Mouse (Mus musculus) neural tube, embryonic 10.5 days (tissue): Measurements from ENCODE around the gene Fmo5.

Source experiments
- DNase-seq: peaks from one replicate; pipeline ENCODE4 v3.0.0-alpha.2; 2017; ENCODE audit warnings: low spot score; ENCODE audit errors: extremely low spot score

Gene Fmo5

DNA sequence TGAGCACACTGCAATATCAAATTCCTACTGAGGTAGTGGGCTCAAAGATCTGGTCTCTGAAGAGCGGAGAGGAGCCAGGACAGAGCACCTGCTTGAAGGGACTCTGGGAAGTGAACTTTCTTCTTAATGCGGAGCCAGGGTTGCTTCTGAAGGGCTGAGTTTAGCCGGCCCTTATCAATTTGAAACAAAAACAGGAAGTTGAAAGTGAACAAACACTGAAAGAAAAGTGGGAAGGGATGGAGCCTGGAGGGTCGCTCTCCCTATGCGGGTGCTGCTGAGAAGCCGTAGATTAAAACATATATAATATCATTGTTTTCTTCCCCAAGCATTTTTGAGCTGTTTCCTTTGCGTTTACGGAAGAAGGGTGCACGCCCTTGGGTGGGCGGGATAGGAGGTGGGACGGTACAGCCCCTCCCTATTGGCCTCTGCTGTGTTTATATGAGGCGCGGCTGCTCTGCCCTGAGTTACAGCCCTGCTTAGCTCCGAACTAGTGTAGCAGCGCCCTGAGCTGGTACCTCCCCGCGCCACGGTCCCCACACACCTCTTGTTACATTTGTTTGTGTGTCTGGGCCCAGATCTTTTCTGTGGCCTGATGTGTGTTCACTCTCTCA is at the start of gene Fmo5:
Fmo5 (plus strand) TSS at position 414 of the 611 bp plus-strand sequence.
- peak; percentile 19 for DNase-seq

DNA sequence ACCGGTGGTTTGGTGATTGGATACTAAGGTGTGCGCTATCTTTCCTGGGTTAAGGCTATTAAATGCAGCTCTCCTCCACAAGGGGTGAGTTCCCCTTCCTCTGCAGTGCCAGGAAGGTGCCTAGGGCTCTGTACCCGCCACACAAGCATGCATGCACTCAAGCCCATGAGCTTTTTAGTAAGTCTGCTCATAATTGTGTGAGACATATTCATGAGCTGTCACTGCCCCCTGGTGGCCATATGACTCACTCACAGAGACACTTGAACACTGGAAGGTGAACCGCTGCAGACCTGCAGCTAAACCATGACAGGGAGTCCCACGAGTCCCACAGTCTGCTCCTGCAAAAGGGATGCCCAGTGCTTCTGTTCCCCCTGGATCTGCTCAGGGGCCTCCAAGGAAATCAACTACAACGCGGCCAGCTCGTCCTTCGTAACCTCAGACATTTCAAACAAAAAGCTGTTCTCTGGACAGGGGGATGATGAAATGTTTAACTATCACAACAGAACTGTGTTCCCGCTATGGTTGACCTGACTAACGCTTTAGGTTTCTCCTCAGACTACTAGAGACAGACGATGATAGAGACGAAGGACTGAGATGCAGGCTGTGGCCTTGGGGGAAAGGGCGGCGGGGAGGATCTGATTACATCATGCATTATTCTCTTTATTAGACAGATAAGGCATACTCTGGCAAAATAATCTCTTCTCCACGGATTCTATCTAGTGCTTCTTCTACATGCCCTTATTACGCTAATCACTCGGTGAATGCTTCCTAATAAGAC is 43.0 kb upstream of the Fmo5 start:
- peak; percentile 78 for DNase-seq

DNA sequence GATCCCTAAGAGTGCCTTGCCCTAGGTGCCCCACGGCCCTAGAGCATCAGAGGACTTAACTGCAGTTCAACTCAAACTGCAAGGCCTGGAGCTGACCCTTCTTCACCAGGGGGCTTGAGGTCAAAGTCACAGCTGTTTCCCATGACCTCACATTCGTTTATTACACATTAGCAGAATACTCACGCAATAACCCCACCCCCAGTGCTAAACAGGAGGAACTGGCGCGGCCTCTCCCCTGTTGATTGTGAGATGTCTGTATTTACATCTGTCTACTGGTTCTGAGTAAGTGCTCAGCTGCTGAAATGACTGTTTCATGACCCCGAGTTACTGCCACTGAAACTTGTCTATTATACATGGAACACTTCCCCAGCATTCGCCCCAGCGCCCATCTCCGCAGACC is 40.9 kb upstream of the Fmo5 start:
- DNase-seq: no peak

DNA sequence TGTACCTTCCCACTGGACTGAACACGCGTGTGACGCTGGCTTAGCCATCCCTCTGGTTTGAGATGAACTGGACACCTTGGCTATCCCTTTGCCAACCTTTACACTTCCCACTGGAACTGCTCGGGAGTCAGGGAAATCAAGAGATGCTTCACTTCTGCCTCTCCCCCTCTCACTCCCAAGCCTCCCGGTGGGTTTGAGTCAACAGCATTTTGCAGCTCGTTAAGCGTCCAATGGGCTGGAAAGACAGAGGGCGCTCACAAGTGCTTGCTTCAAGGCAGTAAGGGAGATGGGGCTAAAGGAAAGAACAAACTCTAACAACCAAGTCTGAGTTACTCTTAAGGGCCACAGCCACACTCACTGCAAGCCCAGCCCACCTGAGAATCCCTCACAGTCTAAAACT is 37.9 kb upstream of the Fmo5 start:
- DNase-seq: no peak

DNA sequence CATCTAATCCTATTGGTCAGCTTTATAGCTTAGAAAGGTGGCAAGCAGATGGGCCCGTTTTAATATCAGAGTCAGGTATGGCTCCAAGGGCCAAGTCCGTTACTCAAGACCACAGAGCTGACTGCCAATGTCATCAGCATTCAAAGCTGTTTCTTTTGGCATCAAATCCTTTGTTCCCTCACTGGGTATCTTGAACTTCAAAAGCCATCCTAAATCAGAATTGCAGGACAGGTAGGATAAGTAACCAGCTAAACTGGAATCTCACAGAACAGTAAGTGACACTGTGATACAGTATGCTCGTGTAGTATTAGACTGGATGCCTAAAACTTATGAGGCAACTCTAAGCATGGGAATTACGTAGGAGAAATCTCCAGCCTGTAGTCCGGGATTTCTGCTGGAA is 35.5 kb upstream of the Fmo5 start:
- DNase-seq: no peak

DNA sequence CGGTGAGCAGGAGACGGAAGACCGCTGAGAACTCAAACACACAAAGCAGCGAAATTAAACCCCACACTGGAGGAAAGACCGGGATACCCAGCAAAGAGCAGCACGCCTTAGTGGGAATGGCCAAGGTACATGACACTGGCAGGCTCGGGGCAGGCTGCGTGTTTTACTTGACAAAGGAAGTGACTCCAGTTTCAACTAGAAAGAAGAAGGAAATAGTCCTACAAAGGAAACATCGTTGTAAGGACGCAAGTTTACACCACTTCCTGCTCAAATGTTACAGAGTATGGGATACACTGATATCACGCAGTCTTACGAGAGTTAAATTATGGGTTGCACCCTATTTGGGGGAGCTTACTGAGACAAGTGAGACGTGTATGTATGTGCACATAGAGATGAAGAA is 34.5 kb upstream of the Fmo5 start:
- DNase-seq: no peak

DNA sequence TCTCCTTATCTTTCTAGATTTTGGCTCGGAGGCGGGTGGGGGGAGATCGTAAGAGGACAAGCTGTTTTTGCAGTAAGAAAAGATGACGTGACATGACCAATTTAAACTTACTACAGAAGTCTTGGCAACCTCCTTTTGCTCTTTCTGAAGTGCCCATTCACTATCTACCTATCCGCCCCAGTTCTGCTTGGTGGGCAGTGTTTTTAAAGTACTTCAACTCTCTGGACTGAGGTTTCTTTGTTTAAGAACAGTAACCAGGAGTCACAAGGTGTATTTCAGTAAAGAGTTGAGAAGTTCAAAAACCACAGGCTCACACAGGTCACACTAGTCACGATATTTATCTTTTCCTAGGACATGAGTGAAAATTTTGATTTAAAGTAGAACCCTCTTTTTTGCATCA is 33.5 kb upstream of the Fmo5 start:
- DNase-seq: no peak

DNA sequence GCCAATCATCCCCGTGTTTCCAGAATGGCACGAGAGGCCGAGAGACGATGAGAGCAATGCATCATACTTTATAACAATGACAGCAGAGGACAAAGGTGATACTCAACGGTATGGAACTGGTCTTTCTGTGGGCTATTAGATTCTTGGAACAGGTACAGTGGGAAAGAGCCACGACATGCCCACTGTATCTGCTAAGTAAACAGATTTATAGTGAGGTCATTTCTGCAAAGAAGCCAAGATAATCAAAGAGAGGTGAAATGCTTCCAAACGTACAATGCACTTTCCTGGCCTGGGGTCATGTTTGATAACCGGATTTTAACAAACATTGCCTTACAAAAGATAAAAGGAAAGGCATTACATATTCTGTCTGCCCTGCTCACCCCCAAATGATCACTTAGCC is 31.8 kb upstream of the Fmo5 start:
- no peak for DNase-seq

DNA sequence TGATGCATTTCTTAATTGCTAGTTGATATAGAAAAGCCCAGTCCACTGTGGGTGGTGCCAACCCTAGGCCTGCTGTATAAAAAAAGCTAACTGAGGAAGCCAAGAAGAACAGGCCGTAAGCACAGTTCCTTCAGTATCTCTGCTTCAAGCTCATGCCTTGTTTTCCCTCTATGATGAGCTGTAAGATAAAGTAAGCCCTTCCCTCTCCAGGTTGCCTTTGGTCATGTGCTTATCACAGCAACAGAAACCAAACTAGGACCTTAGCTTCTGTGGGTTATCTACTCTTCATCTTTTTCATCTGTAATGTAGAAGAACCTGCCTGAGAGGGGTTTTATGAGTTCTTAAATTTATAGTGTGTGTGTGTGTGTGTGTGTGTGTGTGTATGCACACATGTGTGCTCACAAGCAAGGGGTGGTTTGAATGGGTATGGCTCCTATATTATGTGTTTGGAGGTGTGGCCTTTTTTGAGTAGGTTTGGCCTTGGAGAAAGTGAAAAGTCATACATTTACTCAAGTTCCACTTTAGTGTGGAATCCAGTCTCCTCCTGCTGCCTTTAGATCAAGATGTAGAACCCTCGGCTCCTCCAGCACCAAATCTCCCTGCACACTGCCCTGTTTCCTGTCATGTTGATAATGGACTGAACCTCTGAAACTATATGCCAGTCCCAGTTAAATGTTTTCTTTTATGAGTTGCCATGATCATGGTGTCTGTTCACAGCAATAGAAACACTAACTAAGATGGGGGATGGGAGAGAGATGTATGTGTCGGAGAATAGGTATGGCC is 28.4 kb upstream of the Fmo5 start:
- DNase-seq: no peak

DNA sequence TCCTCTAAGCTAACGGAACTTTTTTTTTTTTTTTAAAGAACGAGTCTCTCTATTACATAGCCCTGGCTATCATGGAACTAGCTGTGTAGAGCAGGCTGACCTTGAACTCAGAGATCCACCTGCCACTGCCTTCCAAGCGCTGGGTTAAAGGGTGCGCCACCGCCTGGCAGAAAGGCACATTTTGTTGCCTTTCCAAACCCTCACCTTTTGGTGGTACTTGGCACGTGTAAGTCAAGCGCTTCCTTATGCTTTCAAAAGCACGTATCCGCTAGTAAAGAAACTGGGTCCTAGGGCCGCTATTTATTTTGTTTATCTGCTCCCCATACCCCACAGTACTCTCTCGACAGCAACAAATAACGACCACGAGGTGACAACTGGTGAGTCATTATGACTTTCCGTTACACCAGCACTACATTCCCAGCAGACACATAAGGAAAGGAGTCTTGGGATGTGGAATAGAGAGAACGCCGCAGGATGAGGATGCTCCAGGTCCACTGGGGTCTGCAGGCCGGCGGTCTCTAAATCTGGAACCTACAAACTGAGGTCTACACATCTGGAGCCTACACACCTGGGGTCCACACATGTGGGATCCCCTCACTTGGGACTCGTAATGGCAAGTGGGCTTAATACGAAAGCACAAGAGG is 19.3 kb upstream of the Fmo5 start:
- no peak for DNase-seq

DNA sequence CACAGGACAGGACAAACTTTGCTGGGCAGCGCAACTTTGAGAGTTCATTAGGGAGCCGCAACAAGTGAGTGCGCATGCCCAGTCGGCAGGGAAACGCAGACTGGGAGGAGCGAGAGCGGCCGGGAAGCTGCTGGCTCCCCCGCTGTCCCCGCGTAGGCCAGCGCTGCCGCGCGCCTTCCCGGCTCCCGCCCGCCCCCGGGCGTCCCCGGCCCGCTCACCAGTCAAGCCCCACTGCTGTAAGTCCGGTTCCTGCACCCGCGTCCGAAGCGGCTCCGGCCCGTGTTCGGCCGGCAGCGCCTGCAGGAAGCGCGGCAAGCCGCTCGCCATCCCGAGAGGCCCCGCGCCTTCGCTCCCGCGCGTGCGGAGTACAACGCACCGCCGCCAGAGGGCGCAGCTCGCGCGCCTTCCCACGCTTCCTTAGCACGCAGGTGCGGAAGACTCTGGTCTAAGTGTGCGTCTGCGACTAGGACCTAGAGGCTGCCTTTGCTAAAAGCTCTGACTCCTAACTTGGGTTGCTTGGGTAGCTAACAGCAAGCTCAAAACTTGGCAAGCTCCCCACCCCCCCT is 18.7 kb upstream of the Fmo5 start, which contains the start of gene Chd1l:
Chd1l (minus strand) TSS at position 359 of the 566 bp plus-strand sequence.
- DNase-seq: peak; percentile 97

DNA sequence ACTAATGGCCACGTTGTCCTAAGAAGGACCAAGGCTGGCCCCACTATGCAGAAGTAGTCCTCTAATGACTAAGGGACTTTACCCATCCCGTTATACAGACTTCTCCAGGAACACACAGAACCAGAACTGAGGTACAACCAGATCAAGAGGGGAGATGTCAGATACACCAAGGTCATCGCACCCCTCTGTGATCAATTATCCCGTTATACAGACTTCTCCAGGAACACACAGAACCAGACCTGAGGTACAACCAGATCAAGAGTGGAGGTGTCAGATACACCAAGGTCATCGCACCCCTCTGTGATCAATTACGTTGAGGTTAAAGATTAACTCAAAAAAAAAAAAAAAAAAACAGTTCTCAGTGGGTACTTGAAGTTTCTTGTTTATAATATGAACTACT is 17.6 kb upstream of the Fmo5 start:
- no peak for DNase-seq

DNA sequence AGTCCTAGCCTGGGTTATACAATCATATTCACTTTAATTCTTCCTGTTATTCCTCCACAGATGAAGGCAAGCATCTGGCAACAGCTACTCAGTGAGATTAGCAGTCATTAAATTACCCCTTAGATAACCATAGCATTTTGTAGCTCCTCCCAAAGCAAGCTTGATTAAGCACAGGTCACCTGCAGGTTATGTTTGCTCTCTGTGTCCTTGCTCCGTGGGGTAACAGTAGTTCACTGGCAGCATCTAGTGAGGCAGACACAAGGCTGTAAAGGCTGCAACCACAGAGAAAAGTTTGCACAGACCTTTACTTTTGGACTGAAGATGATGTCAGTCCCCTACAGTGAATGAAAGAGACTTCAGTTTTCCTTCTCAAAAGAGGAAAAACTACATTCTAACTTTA is 13.4 kb upstream of the Fmo5 start:
- DNase-seq: no peak

DNA sequence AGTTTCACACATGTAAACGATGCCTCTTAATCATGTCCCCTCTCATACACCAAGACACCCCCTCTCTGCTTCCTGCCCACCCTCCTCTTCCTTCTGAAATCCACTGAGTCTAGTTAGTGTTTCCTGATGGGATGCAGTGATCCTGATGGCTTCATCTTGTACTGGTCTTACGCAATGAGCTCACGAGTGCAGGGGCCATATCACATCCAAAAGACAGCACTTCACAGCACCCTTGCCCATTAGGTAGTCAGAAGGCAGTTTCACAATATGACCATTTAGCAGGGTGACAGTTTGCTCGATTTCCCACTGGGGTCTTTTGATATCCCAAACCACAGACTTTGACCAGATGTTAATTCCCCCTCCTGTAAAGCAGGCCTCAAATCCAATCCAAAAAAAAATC is 12.7 kb upstream of the Fmo5 start:
- no peak for DNase-seq

DNA sequence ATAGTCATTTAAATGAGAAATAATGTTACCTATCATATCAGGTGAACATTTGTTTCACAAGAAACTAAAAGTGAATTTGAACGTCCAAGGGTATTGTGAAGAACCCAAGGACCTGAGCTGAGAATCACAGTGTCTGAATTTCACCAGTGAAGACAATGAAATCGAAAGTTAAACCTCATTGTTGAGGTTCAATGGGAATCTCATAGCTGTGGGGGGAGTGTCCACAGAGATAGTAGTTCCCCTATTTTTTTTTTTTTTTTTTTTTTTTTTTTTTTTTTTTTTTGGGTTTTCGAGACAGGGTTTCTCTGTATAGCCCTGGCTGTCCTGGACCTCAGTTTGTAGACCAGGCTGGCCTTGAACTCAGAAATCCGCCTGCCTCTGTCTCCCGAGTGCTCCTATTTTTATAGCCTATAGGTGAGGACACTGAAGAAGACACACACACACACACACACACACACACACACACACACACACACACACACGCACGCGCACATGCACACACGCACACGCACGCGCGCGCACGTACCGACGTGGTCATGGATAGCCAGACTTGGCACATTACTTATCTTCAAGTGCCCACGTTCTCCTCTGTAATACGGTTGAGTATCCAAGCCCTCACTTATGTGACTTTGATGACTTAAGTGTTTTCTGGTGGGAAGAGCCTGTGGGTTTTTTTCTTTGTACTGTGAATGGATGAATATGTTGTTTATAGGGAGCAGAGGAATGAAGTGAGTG is 11.3 kb upstream of the Fmo5 start:
- no peak for DNase-seq

DNA sequence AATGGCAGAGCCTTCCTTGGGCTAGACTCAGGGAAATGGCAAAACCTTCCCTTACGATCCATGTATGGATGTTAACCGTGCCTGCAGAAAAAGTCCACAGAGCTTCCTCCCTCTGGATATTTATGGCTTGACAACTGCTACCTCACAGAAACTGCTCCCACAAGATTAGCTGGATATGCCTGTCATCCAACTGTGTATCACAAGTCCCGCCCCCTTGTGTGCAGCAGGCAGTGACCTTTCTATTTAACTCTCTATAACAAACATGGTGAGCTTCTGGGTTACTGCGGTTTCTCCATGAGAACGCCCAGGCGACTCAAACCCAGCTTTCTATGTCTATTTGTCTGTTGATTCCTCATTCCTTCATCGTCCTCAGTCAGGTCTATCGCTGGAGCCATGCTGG is 10.7 kb upstream of the Fmo5 start:
- no peak for DNase-seq

DNA sequence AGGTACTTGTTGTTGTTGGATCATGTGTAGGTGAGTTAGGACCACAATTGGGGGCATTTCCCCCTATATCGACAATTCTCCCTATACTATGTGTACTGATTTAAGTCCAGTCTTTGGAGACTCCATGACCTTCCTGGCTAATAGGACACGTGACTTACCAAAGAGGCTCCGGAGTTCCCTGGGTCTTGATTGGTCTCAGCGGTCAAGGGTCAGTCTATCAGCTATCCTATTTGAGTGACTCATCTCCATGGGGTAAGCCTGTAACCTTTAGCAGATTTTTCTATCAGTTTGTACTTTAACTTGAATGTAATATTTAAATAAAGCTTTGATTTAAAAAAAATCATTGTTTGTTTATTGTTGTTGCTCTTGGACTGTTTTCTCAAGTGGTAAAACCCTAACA is 7.9 kb upstream of the Fmo5 start:
- DNase-seq: no peak

DNA sequence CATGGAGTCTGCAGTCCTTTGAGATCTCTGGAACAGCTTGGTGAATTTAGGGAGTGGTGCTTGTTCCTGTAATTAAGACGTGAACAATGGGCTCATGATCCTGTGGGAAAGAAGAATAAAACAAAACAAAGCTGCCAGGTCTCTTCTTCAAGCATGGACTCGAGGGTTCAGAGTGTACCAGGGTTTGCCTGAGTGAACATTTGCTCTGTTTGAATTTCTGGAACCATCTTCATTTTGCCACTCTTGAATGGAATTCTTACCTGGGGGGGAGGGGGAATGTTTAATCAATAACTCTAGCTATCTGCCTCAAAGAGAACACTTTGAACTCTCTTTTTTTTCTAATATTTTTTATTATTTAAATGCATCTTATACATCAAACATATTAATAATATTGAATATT is 4.0 kb upstream of the Fmo5 start:
- DNase-seq: no peak

DNA sequence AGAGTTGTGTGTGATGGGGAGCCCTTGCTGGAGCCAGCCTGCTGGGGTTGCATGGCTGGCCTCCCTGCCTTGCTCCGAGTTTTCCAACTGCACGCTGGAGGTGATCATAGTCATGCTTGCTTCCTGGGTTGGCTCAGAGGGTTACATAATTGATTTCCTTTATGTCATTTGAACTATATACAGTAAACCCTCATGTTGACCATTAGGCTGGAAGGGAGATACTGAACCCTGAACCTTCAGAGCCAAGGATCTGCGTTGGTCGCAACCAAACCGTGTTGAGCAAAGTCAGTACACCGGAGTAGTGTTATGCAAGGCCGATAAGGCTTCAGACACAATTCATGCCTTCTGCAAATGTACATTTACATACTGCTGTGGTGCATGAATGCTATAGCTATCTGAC is 711 bp upstream of the Fmo5 start:
- no peak for DNase-seq

DNA sequence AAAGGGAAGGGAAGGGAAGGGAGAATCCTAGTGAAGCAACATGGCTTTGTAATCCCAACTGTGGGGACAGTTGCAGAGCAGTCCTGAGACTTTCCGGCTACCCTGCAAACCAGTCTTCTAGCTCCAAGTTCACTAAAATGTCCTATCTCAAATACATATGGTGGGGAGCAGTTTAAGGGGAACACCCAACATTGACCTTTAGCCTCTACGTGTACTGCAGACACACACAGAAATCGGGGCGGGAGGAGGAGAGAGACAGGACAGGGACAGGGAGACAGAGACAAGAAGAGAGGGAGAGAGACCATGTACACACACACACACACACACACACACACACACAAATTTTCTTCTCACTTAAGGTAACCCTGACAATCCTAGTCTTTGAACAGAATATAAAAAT is 1.3 kb downstream of the Fmo5 start:
- DNase-seq: no peak

DNA sequence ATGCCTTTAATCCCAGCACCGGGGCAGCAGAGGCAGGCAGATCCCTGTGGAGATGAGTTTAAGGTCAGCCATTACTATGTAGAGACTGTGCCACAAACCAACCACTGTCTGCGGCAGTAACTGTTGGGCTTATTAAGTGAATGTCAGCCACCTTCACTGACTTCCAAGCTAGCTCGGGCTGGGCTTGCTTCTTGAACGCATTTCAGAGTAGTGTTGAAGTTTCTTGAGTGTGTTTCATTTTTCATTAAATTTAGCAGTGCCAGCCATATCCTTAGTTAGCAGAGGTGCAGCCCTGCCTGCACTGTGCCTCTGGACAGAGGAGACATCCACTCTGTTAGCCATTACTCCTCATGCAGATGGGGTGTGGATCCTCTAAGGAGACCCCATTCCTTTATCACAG is 2.1 kb downstream of the Fmo5 start:
- no peak for DNase-seq
